Mouse (Mus musculus) neural tube, embryonic 12.5 days (tissue): Measurements from ENCODE around the gene Katnal1. TPM values are rescaled to one million over a fixed set of nuclear protein-coding genes. Genes with fewer than 3 reads are reported as not detected.

Experiments used
- ATAC-seq: fragments of 200-750 bp; cut with Nextera tagmentation; 2 replicates; pipeline ENCODE4 v1.8.0; 2017; ENCODE audit warnings: low read depth, mild to moderate bottlenecking, moderate TSS enrichment, moderate library complexity; ENCODE audit not compliant: low FRiP score
- H3K27ac ChIP-seq: fragments of 300-500 bp; sonication (generic); 2 replicates; pipeline ENCODE4 v1.5.1; 2016
- H3K27me3 ChIP-seq: fragments of 300-500 bp; sonication (generic); replicated peaks from 2 replicates; pipeline ENCODE4 v1.6.1; 2016; ENCODE audit warnings: mild to moderate bottlenecking
- H3K36me3 ChIP-seq: fragments of 300-500 bp; sonication (generic); 2 replicates; pipeline ENCODE4 v1.6.1; 2016; ENCODE audit warnings: mild to moderate bottlenecking
- H3K4me1 ChIP-seq: fragments of 300-500 bp; sonication (generic); 2 replicates; pipeline ENCODE4 v1.6.1; 2016
- H3K4me2 ChIP-seq: fragments of 300-500 bp; sonication (generic); replicated peaks from 2 replicates; pipeline ENCODE4 v1.6.1; 2016; ENCODE audit warnings: mild to moderate bottlenecking
- H3K4me3 ChIP-seq: fragments of 300-500 bp; sonication (generic); 2 replicates; pipeline ENCODE4 v1.5.1; 2016
- H3K9ac ChIP-seq: fragments of 300-500 bp; sonication (generic); 2 replicates; pipeline ENCODE4 v1.6.1; 2016; ENCODE audit warnings: mild to moderate bottlenecking
- H3K9me3 ChIP-seq: fragments of 300-500 bp; sonication (generic); 2 replicates; pipeline ENCODE4 v1.6.1; 2016; ENCODE audit warnings: mild to moderate bottlenecking
- WGBS: fragments of 180-500 bp; shearing (Covaris S2); methylation state at CpG from one replicate; pipeline ENCODE4 v1.1.7; 2016; 5-methylcytosine and 5-hydroxymethylcytosine counted together
- polyA plus RNA-seq: library from polyadenylated mRNA; unstranded; fragments of >200 nt; fragmentation: Nextera tagmentation; extraction: Ambion mirVana; gene quantifications from 2 replicates; pipeline ENCODE4 v1.2.1, GENCODE M21; 2016

Katnal1 gene
- polyA plus RNA-seq, 1 experiment from 2014 or later, result 36.6 TPM

GRCm38 (mm10) chr5:148896515-148896914 lies 32.6 kb downstream of the Katnal1 start:
- H3K36me3 ChIP-seq, result peaks cover 31% of the 10 kb centered on the region
- H3K4me1 ChIP-seq, result peaks cover 10% of the 10 kb centered on the region
- WGBS, result 79% methylated on average over 10 of the region's 10 CpGs
- no peaks in the 10 kb centered on the region for H3K9me3 ChIP-seq
- no peak overlapping the region for H3K9ac ChIP-seq
- H3K4me3 ChIP-seq, result no peak overlapping the region
- H3K27ac ChIP-seq, result no peak overlapping the region
- no peak overlapping the region for H3K4me2 ChIP-seq
- no peak for ATAC-seq
- H3K27me3 ChIP-seq, result no peaks in the 10 kb centered on the region

GRCm38 (mm10) chr5:148895833-148896232 lies 33.3 kb downstream of the Katnal1 start:
- 86% methylated on average over 7 of the region's 7 CpGs for WGBS
- Histone ChIP-seq H3K4me1 (peaks cover 10% of the 10 kb centered on the region), H3K4me2 (no peak overlapping the region), H3K27me3 (no peaks in the 10 kb centered on the region), H3K9ac (no peak overlapping the region), H3K4me3 (no peak overlapping the region), H3K36me3 (peaks cover 35% of the 10 kb centered on the region), H3K27ac (no peak overlapping the region), H3K9me3 (no peaks in the 10 kb centered on the region)
- no peak for ATAC-seq

- Histone ChIP-seq H3K27ac (no peak overlapping the region), H3K9me3 (no peaks in the 10 kb centered on the region), H3K4me2 (no peak overlapping the region), H3K9ac (no peak overlapping the region), H3K4me1 (peaks cover 10% of the 10 kb centered on the region), H3K27me3 (no peaks in the 10 kb centered on the region), H3K36me3 (peaks cover 41% of the 10 kb centered on the region), H3K4me3 (no peak overlapping the region)
- no peak for ATAC-seq
- 51% methylated on average over 5 of the region's 5 CpGs for WGBS
Observed at GRCm38 (mm10) chr5:148895034-148895433, 34.1 kb downstream of the Katnal1 start.

GRCm38 (mm10) chr5:148890237-148890636 lies 38.9 kb downstream of the Katnal1 start:
- Histone ChIP-seq H3K27ac (no peak overlapping the region), H3K4me2 (no peak overlapping the region), H3K27me3 (no peaks in the 10 kb centered on the region), H3K9ac (no peak overlapping the region), H3K4me1 (peaks cover 3% of the 10 kb centered on the region), H3K9me3 (no peaks in the 10 kb centered on the region), H3K4me3 (no peak overlapping the region), H3K36me3 (peaks cover 52% of the 10 kb centered on the region)
- ATAC-seq, result no peak
- 98% methylated on average over 4 of the region's 4 CpGs for WGBS

GRCm38 (mm10) chr5:148888032-148888431 lies 41.1 kb downstream of the Katnal1 start:
- no peak for ATAC-seq
- WGBS, result 91% methylated on average over 6 of the region's 6 CpGs

GRCm38 (mm10) chr5:148885821-148886609 lies 43.1 kb downstream of the Katnal1 start:
- WGBS, result 39% methylated on average over 22 of the region's 22 CpGs
- no peaks in the 10 kb centered on the region for H3K9me3 ChIP-seq
- no peak overlapping the region for H3K27ac ChIP-seq
- H3K4me3 ChIP-seq, result no peak overlapping the region
- H3K4me1 ChIP-seq, result peaks cover 3% of the 10 kb centered on the region
- ATAC-seq, result peak; percentile 85
- H3K27me3 ChIP-seq, result no peaks in the 10 kb centered on the region
- peaks cover 36% of the 10 kb centered on the region for H3K36me3 ChIP-seq
- H3K4me2 ChIP-seq, result peak overlapping the region; percentile 48
- no peak overlapping the region for H3K9ac ChIP-seq

More at GRCm38 (mm10) chr5:148888032-148888431, 41.1 kb downstream of the Katnal1 start:
- Histone ChIP-seq H3K36me3 (peaks cover 56% of the 10 kb centered on the region), H3K27me3 (no peaks in the 10 kb centered on the region), H3K27ac (no peak overlapping the region), H3K4me1 (peaks cover 3% of the 10 kb centered on the region), H3K9me3 (no peaks in the 10 kb centered on the region), H3K9ac (no peak overlapping the region), H3K4me3 (no peak overlapping the region), H3K4me2 (no peak overlapping the region)

- no peaks in the 10 kb centered on the region for H3K9me3 ChIP-seq
- no peak overlapping the region for H3K4me2 ChIP-seq
- no peaks in the 10 kb centered on the region for H3K27me3 ChIP-seq
- H3K4me3 ChIP-seq, result no peak overlapping the region
- ATAC-seq, result no peak
- WGBS, result 88% methylated on average over 8 of the region's 8 CpGs
- H3K36me3 ChIP-seq, result peaks cover 27% of the 10 kb centered on the region
- no peak overlapping the region for H3K27ac ChIP-seq
- H3K4me1 ChIP-seq, result peaks cover 3% of the 10 kb centered on the region
- no peak overlapping the region for H3K9ac ChIP-seq
Observed at GRCm38 (mm10) chr5:148883671-148884070, 45.4 kb downstream of the Katnal1 start.

- ATAC-seq, result no peak
- peaks cover 51% of the 10 kb centered on the region for H3K36me3 ChIP-seq
- no peaks in the 10 kb centered on the region for H3K4me1 ChIP-seq
- no peak overlapping the region for H3K27ac ChIP-seq
- H3K9me3 ChIP-seq, result no peaks in the 10 kb centered on the region
- no peak overlapping the region for H3K4me2 ChIP-seq
- no peak overlapping the region for H3K9ac ChIP-seq
- WGBS, result 89% methylated on average over 6 of the region's 6 CpGs
- no peak overlapping the region for H3K4me3 ChIP-seq
- no peaks in the 10 kb centered on the region for H3K27me3 ChIP-seq
Observed at GRCm38 (mm10) chr5:148879218-148879617, 49.9 kb downstream of the Katnal1 start.

GRCm38 (mm10) chr5:148873116-148873515 lies 56.0 kb downstream of the Katnal1 start:
- Histone ChIP-seq H3K36me3 (peaks cover 38% of the 10 kb centered on the region), H3K27ac (no peak overlapping the region), H3K4me3 (no peak overlapping the region), H3K4me1 (no peaks in the 10 kb centered on the region), H3K9ac (no peak overlapping the region), H3K9me3 (no peaks in the 10 kb centered on the region), H3K4me2 (no peak overlapping the region), H3K27me3 (no peaks in the 10 kb centered on the region)
- 88% methylated on average over 8 of the region's 8 CpGs for WGBS
- ATAC-seq, result no peak

- Histone ChIP-seq H3K9ac (no peak overlapping the region), H3K4me1 (no peaks in the 10 kb centered on the region), H3K36me3 (peaks cover 11% of the 10 kb centered on the region), H3K4me2 (no peak overlapping the region), H3K4me3 (no peak overlapping the region), H3K27ac (no peak overlapping the region), H3K9me3 (no peaks in the 10 kb centered on the region), H3K27me3 (no peaks in the 10 kb centered on the region)
- no peak for ATAC-seq
- WGBS, result 44% methylated on average over 3 of the region's 3 CpGs
Observed at GRCm38 (mm10) chr5:148869583-148869982, 59.5 kb downstream of the Katnal1 start.

GRCm38 (mm10) chr5:148867766-148868165 lies 61.4 kb downstream of the Katnal1 start:
- no peak for ATAC-seq
- no peaks in the 10 kb centered on the region for H3K9me3 ChIP-seq
- H3K4me2 ChIP-seq, result no peak overlapping the region
- no peaks in the 10 kb centered on the region for H3K36me3 ChIP-seq
- 77% methylated on average over 6 of the region's 6 CpGs for WGBS
- H3K9ac ChIP-seq, result no peak overlapping the region
- no peak overlapping the region for H3K27ac ChIP-seq
- H3K4me1 ChIP-seq, result no peaks in the 10 kb centered on the region
- H3K4me3 ChIP-seq, result no peak overlapping the region
- H3K27me3 ChIP-seq, result no peaks in the 10 kb centered on the region

- no peak overlapping the region for H3K4me3 ChIP-seq
- H3K4me2 ChIP-seq, result no peak overlapping the region
- no peak for ATAC-seq
- H3K36me3 ChIP-seq, result no peaks in the 10 kb centered on the region
- WGBS, result 94% methylated on average over 7 of the region's 7 CpGs
- H3K4me1 ChIP-seq, result no peaks in the 10 kb centered on the region
- H3K9ac ChIP-seq, result no peak overlapping the region
- H3K9me3 ChIP-seq, result no peaks in the 10 kb centered on the region
- no peak overlapping the region for H3K27ac ChIP-seq
- H3K27me3 ChIP-seq, result no peaks in the 10 kb centered on the region
Observed at GRCm38 (mm10) chr5:148867171-148867570, 61.9 kb downstream of the Katnal1 start.

- no peak overlapping the region for H3K4me2 ChIP-seq
- no peaks in the 10 kb centered on the region for H3K4me1 ChIP-seq
- no peak overlapping the region for H3K27ac ChIP-seq
- H3K9ac ChIP-seq, result no peak overlapping the region
- no peaks in the 10 kb centered on the region for H3K9me3 ChIP-seq
- 84% methylated on average over 10 of the region's 10 CpGs for WGBS
- no peak for ATAC-seq
- no peaks in the 10 kb centered on the region for H3K27me3 ChIP-seq
- no peaks in the 10 kb centered on the region for H3K36me3 ChIP-seq
- H3K4me3 ChIP-seq, result no peak overlapping the region
Observed at GRCm38 (mm10) chr5:148866571-148866970, 62.5 kb downstream of the Katnal1 start.
